Mouse (Mus musculus): ENCODE results near the gene Eif4a3. TPM values are rescaled to one million over a fixed set of nuclear protein-coding genes. Genes with fewer than 3 reads are reported as not detected.
"Not testable (repeated sequence)": the region's sequence is repeated elsewhere in the genome, so short reads cannot be mapped to it uniquely, and the experiment has no call there.

Gene Eif4a3
- polyA plus RNA-seq, 1 experiment from 2014 or later, result 389 TPM

GRCm38 (mm10) chr11:119252854-119253541, 46.9 kb downstream of the Eif4a3 start:
- WGBS, result 6% methylated on average over 22 of the region's 22 CpGs
- ATAC-seq (ENCODE audit: low FRiP score, low TSS enrichment), result peak; percentile 47
- Histone ChIP-seq H3K36me3 (ENCODE audit: insufficient read depth, low read length) (no peaks in the 10 kb centered on the region), H3K27ac (ENCODE audit: low read length) (no peak overlapping the region), H3K4me3 (ENCODE audit: low read length) (0 out of 2 replicates have a peak overlapping the region, but pooled peaks have one; percentile 17), H3K4me1 (ENCODE audit: insufficient read depth, low read length) (peaks cover 48% of the 10 kb centered on the region), H3K27me3 (ENCODE audit: insufficient read depth, low read length) (peaks cover 3% of the 10 kb centered on the region; the same call in 1 of the 2 replicates), H3K9ac (replicated peaks; ENCODE audit: low read length) (peak overlapping the region; percentile 44; the same call in 1 of the 2 replicates), H3K4me2 (replicated peaks; ENCODE audit: low read depth, low read length) (peak overlapping the region; percentile 48), H3K9me3 (ENCODE audit: low read length) (no peaks in the 10 kb centered on the region)

- Histone ChIP-seq H3K4me3 (ENCODE audit: low read length) (no peak overlapping the region), H3K9ac (replicated peaks; ENCODE audit: low read length) (no peak overlapping the region), H3K36me3 (ENCODE audit: insufficient read depth, low read length) (no peaks in the 10 kb centered on the region), H3K27ac (ENCODE audit: low read length) (no peak overlapping the region), H3K4me2 (replicated peaks; ENCODE audit: low read depth, low read length) (no peak overlapping the region), H3K27me3 (ENCODE audit: insufficient read depth, low read length) (peaks cover 3% of the 10 kb centered on the region; the same call in 1 of the 2 replicates), H3K9me3 (ENCODE audit: low read length) (no peaks in the 10 kb centered on the region), H3K4me1 (ENCODE audit: insufficient read depth, low read length) (peaks cover 31% of the 10 kb centered on the region)
- 31% methylated on average over 17 of the region's 17 CpGs for WGBS
- no peak for ATAC-seq (ENCODE audit: low FRiP score, low TSS enrichment)
Observed at GRCm38 (mm10) chr11:119250998-119251397, 48.9 kb downstream of the Eif4a3 start.

GRCm38 (mm10) chr11:119249011-119249410, 50.9 kb downstream of the Eif4a3 start:
- H3K36me3 ChIP-seq (ENCODE audit: insufficient read depth, low read length), result no peaks in the 10 kb centered on the region
- peaks cover 31% of the 10 kb centered on the region for H3K4me1 ChIP-seq (ENCODE audit: insufficient read depth, low read length)
- H3K9ac ChIP-seq (replicated peaks; ENCODE audit: low read length), result no peak overlapping the region
- H3K4me3 ChIP-seq (ENCODE audit: low read length), result no peak overlapping the region
- H3K27ac ChIP-seq (ENCODE audit: low read length), result no peak overlapping the region
- H3K4me2 ChIP-seq (replicated peaks; ENCODE audit: low read depth, low read length), result no peak overlapping the region
- peaks cover 3% of the 10 kb centered on the region; the same call in 1 of the 2 replicates for H3K27me3 ChIP-seq (ENCODE audit: insufficient read depth, low read length)
- no peaks in the 10 kb centered on the region for H3K9me3 ChIP-seq (ENCODE audit: low read length)
- 16% methylated on average over 6 of the region's 6 CpGs for WGBS
- peak; percentile 73 for ATAC-seq (ENCODE audit: low FRiP score, low TSS enrichment)

- not testable (repeated sequence) for ATAC-seq (ENCODE audit: low FRiP score, low TSS enrichment); H3K4me3 ChIP-seq (ENCODE audit: low read length); H3K9me3 ChIP-seq (ENCODE audit: low read length); H3K9ac ChIP-seq (replicated peaks; ENCODE audit: low read length); H3K4me2 ChIP-seq (replicated peaks; ENCODE audit: low read depth, low read length); H3K36me3 ChIP-seq (ENCODE audit: insufficient read depth, low read length); H3K27me3 ChIP-seq (ENCODE audit: insufficient read depth, low read length); H3K27ac ChIP-seq (ENCODE audit: low read length); H3K4me1 ChIP-seq (ENCODE audit: insufficient read depth, low read length)
- WGBS, result 96% methylated on average over 6 of the region's 6 CpGs
Observed at GRCm38 (mm10) chr11:119245543-119245942, 54.3 kb downstream of the Eif4a3 start.

GRCm38 (mm10) chr11:119239480-119239879, 60.4 kb downstream of the Eif4a3 start:
- H3K4me1 ChIP-seq (ENCODE audit: insufficient read depth, low read length), result peaks cover 15% of the 10 kb centered on the region
- WGBS, result 59% methylated on average over 12 of the region's 12 CpGs
- no peaks in the 10 kb centered on the region for H3K36me3 ChIP-seq (ENCODE audit: insufficient read depth, low read length)
- no peak overlapping the region for H3K27ac ChIP-seq (ENCODE audit: low read length)
- no peaks in the 10 kb centered on the region for H3K27me3 ChIP-seq (ENCODE audit: insufficient read depth, low read length)
- no peak overlapping the region for H3K4me3 ChIP-seq (ENCODE audit: low read length)
- H3K9ac ChIP-seq (replicated peaks; ENCODE audit: low read length), result no peak overlapping the region
- peaks cover 5% of the 10 kb centered on the region; the same call in 1 of the 2 replicates for H3K9me3 ChIP-seq (ENCODE audit: low read length)
- H3K4me2 ChIP-seq (replicated peaks; ENCODE audit: low read depth, low read length), result 0 out of 2 replicates have a peak overlapping the region, but pooled peaks have one; percentile 1
- ATAC-seq (ENCODE audit: low FRiP score, low TSS enrichment), result no peak

Other genes with a start within 250 kb of the Eif4a3 start
- 9.9 and 10.9 TPM in 2 replicates for gene Cbx4, start 213.9 kb downstream of the Eif4a3 start, polyA plus RNA-seq (2015; fragmentation: Nextera tagmentation; extraction: Ambion mirVana)
- gene Tbc1d16, start 71.6 kb downstream of the Eif4a3 start, polyA plus RNA-seq (2015; fragmentation: Nextera tagmentation; extraction: Ambion mirVana), result 12.3 and 16.2 TPM in 2 replicates
- gene Ccdc40, start 71.5 kb downstream of the Eif4a3 start, polyA plus RNA-seq (2015; fragmentation: Nextera tagmentation; extraction: Ambion mirVana), result 5.1 and 5.5 TPM in 2 replicates
- 80.7 and 82.6 TPM in 2 replicates for gene Gaa, start 32.2 kb downstream of the Eif4a3 start, polyA plus RNA-seq (2015; fragmentation: Nextera tagmentation; extraction: Ambion mirVana)
- 0.36 and 0.52 TPM in 2 replicates for gene Card14, start 7.7 kb upstream of the Eif4a3 start, polyA plus RNA-seq (2015; fragmentation: Nextera tagmentation; extraction: Ambion mirVana)
- 8.3 and 8.7 TPM in 2 replicates for gene Sgsh, start 55.4 kb upstream of the Eif4a3 start, polyA plus RNA-seq (2015; fragmentation: Nextera tagmentation; extraction: Ambion mirVana)
- gene Slc26a11, start 55.5 kb upstream of the Eif4a3 start, polyA plus RNA-seq (2015; fragmentation: Nextera tagmentation; extraction: Ambion mirVana), result 11.3 and 12.5 TPM in 2 replicates
- gene Rnf213, start 93.0 kb upstream of the Eif4a3 start, polyA plus RNA-seq (2015; fragmentation: Nextera tagmentation; extraction: Ambion mirVana), result 5.5 and 5.6 TPM in 2 replicates
- gene Endov, start 191.3 kb upstream of the Eif4a3 start, polyA plus RNA-seq (2015; fragmentation: Nextera tagmentation; extraction: Ambion mirVana), result 18.0 and 18.8 TPM in 2 replicates
- gene Nptx1, start 247.7 kb upstream of the Eif4a3 start, polyA plus RNA-seq (2015; fragmentation: Nextera tagmentation; extraction: Ambion mirVana), result 0.54 and 0.86 TPM in 2 replicates

All from kidney, embryonic 16.5 days (tissue).